Mouse (Mus musculus) lung, postnatal 0 days (tissue): ENCODE results near the gene Olfr1290.

Source experiments
- CTCF ChIP-seq: IDR thresholded peaks from 2 replicates; pipeline ENCODE4 v1.5.1; 2016; ENCODE audit warnings: antibody characterized with exemption, mild to moderate bottlenecking
- EP300 ChIP-seq: IDR thresholded peaks from 2 replicates; pipeline ENCODE4 v1.6.1; 2016; ENCODE audit warnings: antibody characterized with exemption, mild to moderate bottlenecking, control low read depth

DNA sequence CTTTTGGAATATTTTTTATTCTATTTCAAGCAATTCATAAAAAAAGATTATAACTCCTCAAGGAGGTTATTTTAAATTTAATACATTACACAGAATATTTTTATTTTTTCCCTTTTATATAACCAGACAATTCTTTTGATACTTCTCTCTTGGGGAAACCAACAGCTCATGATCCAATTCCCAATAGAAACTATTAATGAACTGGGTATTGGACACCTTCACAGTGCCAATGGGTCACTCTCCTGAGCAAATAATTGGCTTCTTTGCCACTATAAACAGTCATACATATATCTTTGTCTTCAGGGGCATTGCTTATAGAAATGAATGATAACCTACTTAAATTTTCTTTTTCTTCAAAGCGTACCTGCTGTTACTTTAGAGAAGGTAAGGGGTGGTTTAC lies 19.8 kb downstream of the Olfr1290 start, which contains the start of gene Olfr1288:
- TF ChIP-seq EP300 (no peak), CTCF (no peak)
